Mouse (Mus musculus): ENCODE results near the gene Nprl3. TPM values are rescaled to one million over a fixed set of nuclear protein-coding genes. Genes with fewer than 3 reads are reported as not detected.
"Not testable (repeated sequence)": the region's sequence is repeated elsewhere in the genome, so short reads cannot be mapped to it uniquely, and the experiment has no call there.

The Nprl3 gene
- total RNA-seq, 2 experiments from 2014 or later: 17.8 to 19.2 TPM

GRCm38 (mm10) chr11:32285887-32286286 lies 18.4 kb upstream of the Nprl3 start:
- intact Hi-C loops (cut with DNase I; ENCODE audit: low total_unique reads): loop anchor here (5.0 kb wide), 1 partner anchor 36 kb away; no protein-coding TSS in a partner anchor

GRCm38 (mm10) chr11:32285031-32285775 lies 17.7 kb upstream of the Nprl3 start:
- no peak for DNase-seq
- intact Hi-C loops (cut with DNase I; ENCODE audit: low total_unique reads): loop anchor here (5.0 kb wide), 1 partner anchor 37 kb away; no protein-coding TSS in a partner anchor

More at GRCm38 (mm10) chr11:32285887-32286286, 18.4 kb upstream of the Nprl3 start:
- DNase-seq: not testable (repeated sequence)

GRCm38 (mm10) chr11:32284582-32284981 lies 17.1 kb upstream of the Nprl3 start:
- intact Hi-C loops (cut with DNase I; ENCODE audit: low total_unique reads); DNase-seq: not testable (repeated sequence)

GRCm38 (mm10) chr11:32283091-32283777 lies 15.7 kb upstream of the Nprl3 start, which contains the start of gene Hba-a1:
Gene Hba-a1 (plus strand): TSS chr11:32283511.
- DNase-seq; intact Hi-C loops (cut with DNase I; ENCODE audit: low total_unique reads): not testable (repeated sequence)

GRCm38 (mm10) chr11:32281416-32282144 lies 14.1 kb upstream of the Nprl3 start:
- DNase-seq: no peak
- intact Hi-C loops (cut with DNase I; ENCODE audit: low total_unique reads): no loop called here

- intact Hi-C loops (cut with DNase I; ENCODE audit: low total_unique reads): no loop called here
- DNase-seq: no peak
These were observed 13.1 kb upstream of the Nprl3 start for GRCm38 (mm10) chr11:32280646-32281045.

GRCm38 (mm10) chr11:32278458-32278957 lies 11.0 kb upstream of the Nprl3 start:
- DNase-seq: no peak
- intact Hi-C loops (cut with DNase I; ENCODE audit: low total_unique reads): no loop called here

- no peak for DNase-seq
- intact Hi-C loops (cut with DNase I; ENCODE audit: low total_unique reads): no loop called here
These were observed 10.4 kb upstream of the Nprl3 start for GRCm38 (mm10) chr11:32277736-32278457.

- intact Hi-C loops (cut with DNase I; ENCODE audit: low total_unique reads): no loop called here
These were observed 8.8 kb upstream of the Nprl3 start, which contains the start of gene Hba-x for GRCm38 (mm10) chr11:32276347-32276746. Gene Hba-x (plus strand): TSS chr11:32276400.

GRCm38 (mm10) chr11:32271178-32271577 lies 3.7 kb upstream of the Nprl3 start:
- intact Hi-C loops (cut with DNase I; ENCODE audit: low total_unique reads): no loop called here
- DNase-seq: no peak

More at GRCm38 (mm10) chr11:32276347-32276746, 8.8 kb upstream of the Nprl3 start, which contains the start of gene Hba-x:
- no peak for DNase-seq

GRCm38 (mm10) chr11:32268952-32269351 lies 1.4 kb upstream of the Nprl3 start:
- DNase-seq: no peak
- intact Hi-C loops (cut with DNase I; ENCODE audit: low total_unique reads): no loop called here

- intact Hi-C loops (cut with DNase I; ENCODE audit: low total_unique reads): no loop called here
- DNase-seq: no peak
These were observed 457 bp upstream of the Nprl3 start for GRCm38 (mm10) chr11:32267964-32268363.

- no peak for DNase-seq
- intact Hi-C loops (cut with DNase I; ENCODE audit: low total_unique reads): no loop called here
These were observed 731 bp downstream of the Nprl3 start for GRCm38 (mm10) chr11:32266776-32267175.

GRCm38 (mm10) chr11:32266194-32266593 lies 1.3 kb downstream of the Nprl3 start:
- intact Hi-C loops (cut with DNase I; ENCODE audit: low total_unique reads): no loop called here
- DNase-seq: no peak

GRCm38 (mm10) chr11:32265117-32265738 lies 2.3 kb downstream of the Nprl3 start:
- intact Hi-C loops (cut with DNase I; ENCODE audit: low total_unique reads): no loop called here
- DNase-seq: no peak

- no peak for DNase-seq
- intact Hi-C loops (cut with DNase I; ENCODE audit: low total_unique reads): no loop called here
These were observed 4.7 kb downstream of the Nprl3 start for GRCm38 (mm10) chr11:32262674-32263415.

- no peak for DNase-seq
- intact Hi-C loops (cut with DNase I; ENCODE audit: low total_unique reads): no loop called here
These were observed 10.9 kb downstream of the Nprl3 start for GRCm38 (mm10) chr11:32256566-32256965.

- intact Hi-C loops (cut with DNase I; ENCODE audit: low total_unique reads): no loop called here
- no peak for DNase-seq
These were observed 11.4 kb downstream of the Nprl3 start for GRCm38 (mm10) chr11:32256146-32256545.

Data from gastrocnemius, postnatal 14 days (tissue).